Mouse (Mus musculus): ENCODE data around the gene Gm609.

Gene Gm609

DNA sequence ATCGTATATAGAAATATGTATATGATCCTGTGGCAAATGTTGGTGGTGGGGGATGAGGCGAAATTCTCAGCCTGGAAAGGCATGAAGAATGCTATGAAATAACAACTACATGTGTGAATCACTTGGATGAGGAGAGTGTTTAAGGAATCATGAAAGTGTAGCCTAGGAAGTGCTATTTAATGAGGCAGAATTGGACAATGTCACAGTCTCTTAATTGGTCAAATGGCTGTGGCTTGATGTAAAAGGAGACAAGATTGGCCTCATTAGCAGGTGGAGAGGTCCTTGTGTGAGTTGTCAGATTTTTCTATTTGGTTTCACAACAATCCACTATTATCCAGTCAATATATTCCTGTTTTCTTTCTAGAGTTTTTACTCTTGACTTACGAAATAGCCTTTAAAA lies 101.1 kb downstream of the Gm609 start:
- DNase-seq, result no peak

DNA sequence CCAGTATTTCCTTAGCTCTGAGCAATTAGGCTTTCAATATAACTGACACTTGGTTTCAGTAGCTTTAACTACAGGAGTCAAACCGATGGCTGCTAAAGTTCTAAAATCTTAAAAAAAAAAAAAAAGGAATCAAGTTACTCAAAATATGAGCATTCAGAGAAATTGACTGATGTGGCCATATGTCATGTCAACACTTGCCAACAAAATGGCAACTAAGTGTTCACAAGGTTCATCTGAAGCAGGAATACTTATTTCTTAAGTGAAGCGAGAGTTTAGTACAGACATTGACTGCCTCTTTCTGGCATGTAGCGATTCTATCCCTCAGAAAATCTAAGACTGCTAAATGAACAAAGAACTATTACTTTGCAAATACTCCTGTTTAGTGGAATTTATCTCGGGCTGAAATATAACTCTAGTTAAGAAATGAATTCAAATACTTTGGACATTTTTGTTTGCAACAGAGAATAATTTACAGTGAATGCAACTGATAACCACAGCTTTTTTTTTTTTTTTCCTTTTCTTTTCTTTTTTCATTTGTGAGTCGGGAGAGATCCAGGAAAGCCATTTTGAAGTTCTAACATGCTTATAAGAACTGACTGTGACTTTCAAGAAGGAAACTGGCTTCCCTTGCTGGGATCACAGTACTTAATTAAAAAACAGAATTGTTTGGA lies 102.3 kb downstream of the Gm609 start:
- no peak for DNase-seq

DNA sequence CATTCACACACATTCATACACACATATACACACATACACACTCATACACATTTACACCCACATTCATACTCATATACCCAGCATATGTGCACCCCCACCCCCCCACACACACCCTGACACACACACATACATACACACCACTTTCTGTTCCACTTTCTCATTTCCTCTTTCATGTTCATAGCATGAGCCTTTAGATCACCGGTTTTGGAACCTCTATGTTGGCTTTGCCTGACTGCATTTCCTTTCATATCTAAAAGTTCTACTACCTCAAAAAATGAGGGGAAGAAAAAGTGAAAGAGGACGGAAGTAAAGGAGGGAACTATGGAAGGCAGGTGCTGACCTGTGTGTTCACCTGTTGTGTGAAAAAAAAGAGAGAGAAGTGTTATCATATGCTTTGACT lies 102.9 kb downstream of the Gm609 start:
- no peak for DNase-seq

DNA sequence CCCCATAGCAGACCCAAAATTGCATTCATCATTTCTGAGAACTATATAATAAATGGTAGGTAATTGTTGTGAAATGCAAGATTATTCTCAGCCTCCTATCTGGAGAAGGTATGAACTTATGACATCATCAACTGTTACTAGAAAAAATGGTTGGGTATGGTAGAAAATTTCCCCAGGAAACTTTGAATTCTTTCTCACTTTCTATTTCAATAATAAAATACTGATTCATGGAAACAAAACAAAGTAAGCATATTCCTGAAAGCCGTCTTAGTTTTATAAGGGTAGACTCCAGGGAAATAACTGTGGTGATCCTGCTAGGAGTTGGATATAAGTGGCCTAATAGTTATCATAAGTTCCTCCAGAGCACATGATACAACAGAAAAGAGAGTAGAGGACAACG lies 103.7 kb downstream of the Gm609 start:
- DNase-seq, result no peak

DNA sequence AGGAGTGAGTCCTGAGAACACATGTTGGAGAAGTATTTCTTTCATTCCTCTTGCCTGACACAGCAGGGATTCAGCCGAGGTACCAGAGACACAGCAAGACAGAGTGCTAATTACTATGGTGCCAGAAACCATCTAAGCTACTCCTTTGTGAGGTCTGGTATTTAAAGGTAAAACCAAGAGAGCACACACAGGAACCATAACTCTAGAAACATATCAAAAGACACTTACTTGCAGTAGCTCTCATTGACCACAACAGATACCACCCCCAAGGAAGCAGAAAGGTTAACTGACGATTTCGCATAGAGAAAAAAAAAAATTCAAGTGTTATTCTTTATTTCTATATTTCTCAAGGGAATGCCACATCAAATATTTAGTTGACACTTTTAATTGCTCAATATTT lies 111.0 kb downstream of the Gm609 start:
- no peak for DNase-seq

DNA sequence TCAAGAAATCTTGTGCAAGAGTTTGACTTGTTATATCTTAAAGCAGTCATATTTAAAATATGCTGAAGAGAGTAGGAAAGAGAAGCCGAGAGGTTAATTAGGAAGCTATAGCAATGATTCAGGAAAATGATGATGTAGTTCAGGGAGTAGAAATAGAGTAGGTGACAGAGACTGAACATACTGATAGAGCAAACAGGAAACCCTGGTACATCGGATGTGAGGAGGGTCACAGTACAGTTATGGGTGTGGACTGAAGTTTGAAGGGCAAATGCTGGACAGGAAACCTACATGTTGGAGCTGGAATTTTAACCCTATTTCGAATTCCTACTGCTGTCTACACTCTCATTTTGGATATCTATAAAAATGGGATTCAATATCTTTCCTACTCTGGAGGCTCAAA lies 113.8 kb downstream of the Gm609 start:
- DNase-seq, result no peak

DNA sequence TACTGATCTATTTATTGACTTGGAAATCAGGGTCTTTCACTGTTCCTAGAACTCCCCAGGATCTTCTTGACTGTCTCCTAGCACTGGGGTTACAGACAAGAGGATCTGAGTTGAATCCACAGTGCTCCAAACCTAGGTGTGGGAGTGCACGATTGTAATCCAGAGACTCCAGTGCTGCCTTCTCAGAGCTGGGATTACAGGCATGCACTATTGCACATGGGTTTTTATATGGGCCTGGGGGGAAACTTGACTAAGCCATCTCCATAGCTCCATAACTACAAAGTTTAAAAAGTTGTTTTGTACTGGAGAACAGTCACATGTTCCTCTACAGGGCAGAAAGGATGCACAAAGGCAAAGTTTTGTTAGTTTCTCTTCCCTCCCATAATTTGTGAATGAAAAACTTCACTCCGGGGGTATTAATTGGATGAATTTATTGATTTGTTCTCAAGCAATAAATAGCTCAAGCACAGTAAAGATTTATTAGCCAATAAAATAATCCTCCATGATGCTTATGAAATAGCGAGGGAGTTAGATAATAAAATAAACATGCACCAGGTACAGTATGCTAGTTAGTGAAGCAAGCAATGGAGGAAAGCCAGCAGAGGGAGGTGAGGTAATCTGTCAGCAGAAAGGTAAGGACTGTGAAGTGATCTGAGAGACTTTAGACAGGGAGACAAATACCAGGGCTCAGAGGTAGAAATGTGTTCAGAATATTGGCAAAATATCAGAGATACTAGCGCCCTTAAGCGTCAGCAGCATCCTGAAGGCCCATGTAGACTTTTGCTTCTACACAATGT lies 114.4 kb downstream of the Gm609 start:
- DNase-seq, result no peak

DNA sequence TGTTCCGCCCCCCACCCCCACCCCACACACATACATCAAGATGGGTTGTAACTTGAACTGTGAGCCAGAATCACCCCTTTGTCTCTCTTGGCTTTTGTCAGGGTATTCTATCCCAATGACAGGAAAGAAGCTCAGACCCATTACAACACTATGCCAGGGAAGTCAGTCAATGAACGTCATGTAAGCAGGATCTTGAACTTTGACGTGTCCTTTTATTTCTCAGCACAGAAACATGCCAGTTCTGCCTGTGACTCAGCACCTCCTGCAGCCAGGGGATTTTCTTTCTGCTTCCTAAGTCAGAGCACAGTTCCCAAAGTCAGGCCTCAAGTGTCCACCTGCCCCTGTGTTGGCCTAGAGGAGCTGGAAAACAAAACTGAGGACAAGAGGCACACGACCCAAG lies 115.4 kb downstream of the Gm609 start:
- no peak for DNase-seq

DNA sequence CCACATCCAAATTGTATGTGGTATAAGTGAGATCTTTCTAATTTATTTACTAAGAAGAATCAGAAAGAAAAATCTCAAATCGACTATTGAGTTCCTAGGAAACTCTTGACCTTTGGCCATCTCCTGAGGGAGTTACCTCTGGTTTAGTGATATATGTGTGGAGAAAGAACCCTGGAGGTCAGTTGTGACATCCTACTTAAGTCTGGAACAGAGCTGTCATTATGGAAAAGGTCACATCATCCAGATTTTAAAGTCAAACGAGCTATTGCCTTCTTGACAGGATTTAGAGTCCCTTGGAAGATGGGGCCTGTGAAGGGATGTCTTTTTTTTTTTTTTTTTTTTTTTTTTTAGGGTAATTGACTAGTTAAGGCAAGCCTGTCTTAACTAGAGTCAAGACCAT lies 116.0 kb downstream of the Gm609 start:
- no peak for DNase-seq

DNA sequence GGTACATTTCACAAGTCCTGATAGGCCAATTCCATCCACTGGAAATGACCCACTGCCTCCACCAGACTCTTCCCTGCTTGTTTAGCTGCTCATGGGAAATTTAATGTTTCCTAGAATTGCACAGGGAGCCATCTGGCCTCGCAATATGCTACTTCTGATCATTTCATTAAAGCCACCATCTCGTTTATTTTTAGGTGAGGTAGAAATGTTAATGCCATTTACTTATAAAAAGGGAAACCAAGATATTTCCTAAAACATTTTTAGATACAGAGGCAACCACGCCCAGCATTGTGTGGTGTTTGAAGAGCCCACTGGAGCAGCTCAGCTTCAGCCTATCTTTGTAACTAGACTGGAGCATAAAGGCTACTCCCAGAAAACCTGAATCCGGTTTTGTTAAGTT lies 116.5 kb downstream of the Gm609 start:
- no peak for DNase-seq

DNA sequence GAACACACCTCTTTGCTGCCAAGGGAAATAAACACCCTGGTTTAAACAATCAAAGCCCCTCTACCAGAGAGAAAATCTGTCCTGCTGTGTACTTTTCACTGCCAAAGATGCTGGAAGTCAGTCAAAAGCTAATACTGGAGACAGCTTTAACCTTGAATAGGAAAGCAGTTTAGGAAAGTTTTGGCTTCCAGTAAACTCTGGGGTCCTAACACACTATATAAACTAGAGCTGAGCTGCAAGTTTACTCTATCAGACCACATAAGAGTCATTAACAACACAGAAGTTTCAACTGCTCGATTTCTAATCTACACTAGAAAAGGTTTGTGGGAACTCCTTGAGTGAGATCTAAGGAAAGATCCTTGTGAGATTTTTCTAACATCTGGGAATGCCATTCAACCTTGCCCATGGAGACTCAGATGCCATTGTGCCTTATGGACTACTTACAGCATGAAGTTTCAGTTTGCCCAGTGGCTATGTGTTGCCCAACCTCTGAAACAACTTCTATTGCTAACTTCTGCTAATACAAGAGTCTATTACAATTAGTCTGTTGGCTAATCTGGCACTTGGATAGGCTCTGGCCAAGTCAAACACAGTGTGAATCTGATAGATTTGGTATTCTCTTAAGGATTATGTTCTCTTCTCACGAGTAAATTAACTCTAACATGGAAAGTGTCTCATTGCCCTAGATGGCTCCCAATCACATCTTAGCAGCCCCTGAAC lies 117.1 kb downstream of the Gm609 start:
- DNase-seq, result no peak

DNA sequence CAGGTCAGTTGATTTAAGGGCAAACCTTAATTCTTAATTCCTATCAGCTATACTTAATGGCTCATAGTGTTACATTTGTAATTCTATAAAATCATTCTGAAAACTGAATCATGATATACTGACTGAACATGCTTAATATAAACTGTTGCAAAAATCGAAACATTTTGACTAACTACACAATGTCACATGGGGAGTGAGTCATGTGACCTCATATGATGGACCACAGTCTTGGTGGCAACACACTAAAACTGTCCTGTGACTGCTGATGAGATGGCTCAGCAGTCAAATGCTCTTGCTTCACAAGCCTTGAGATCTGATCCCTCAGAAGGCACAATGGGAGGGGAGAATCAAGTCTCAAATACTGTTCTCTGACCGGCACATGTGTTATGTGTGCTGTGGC lies 118.7 kb downstream of the Gm609 start:
- DNase-seq, result no peak

DNA sequence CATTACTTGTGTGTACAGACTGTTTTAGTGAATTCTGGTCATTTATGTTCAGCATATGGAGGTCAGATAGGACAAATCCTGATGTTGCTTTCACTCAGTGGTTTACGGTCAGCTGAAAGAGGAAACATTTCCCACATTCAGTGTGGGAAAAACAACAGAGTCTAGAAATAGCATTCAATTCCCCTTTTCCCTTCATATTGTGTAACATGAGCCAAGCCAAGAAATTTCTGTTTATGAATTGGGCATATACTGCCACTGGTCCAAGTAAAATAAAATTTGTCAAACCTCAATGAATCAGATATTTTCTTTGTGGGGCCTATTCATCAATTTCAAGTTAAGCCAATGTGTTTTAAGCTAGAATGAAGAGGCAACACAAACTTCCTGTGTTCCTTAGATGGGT lies 121.7 kb downstream of the Gm609 start:
- no peak for DNase-seq

DNA sequence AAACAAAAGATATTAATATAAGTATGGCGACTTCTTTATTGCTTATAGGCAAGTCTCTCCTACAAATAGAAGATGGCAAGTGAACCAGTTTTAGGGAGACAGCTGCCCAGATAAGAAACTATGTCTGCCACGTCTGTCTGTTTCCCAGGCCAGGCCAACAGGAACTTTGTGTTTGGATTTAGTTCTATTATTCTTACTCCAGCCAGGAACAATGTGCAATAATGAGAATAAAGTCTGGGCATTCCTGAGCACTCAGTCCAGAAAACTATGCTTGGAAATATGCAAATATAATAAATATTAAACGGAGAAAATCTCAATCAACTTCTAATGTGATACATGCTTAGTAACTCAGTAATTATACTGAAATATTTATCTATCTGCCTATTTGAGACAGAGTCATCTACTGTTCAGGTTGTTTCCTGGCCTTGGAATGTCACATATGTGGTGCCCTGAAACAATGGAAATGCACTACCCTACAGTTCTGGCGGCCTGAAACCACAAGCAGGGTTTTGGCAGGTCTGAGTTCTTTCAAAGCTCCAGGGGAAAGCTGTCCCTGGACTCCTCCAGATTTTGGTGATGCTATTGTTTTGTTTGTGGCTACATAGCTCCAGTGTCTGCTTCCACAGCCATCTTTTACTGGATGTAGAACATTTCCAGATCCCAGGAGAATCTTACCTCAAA lies 123.3 kb downstream of the Gm609 start:
- DNase-seq, result no peak

DNA sequence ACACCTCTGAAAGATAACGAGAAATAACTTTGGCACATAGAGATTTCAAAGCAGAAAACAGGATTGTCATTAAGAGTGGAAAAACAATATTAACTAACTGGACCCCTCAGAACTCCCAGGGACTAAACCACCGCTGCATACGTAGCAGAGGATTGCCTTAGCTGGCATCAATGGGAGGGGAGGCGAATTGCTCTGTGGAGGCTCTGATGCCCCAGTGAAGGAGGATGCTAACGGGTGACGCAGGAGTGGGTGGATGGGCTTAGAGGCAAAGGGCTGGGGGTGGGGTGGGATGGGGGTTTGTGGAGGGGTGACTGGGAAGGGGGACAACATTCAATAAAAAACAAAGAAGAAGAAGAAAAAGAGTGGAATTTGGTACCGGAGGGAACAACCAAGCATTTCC lies 126.7 kb downstream of the Gm609 start:
- DNase-seq, result no peak

DNA sequence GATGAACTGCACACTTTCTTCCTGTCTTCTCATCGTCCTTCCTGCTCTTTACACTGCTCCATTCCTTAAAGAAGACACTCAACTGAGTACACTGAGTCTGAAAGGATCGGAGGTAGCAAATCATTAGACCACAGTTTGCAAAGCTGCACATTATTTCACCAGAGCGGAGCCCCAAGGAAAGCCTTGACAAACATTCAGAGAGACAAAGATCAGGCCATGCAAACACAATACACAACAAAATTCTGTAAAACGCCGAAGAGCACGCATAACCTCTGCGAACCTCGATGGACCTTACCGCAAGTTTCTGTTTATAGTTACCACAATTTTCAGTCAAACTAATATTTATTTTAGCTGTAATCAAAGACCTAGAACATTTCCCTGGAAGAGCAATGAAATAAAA lies 127.4 kb downstream of the Gm609 start:
- no peak for DNase-seq

DNA sequence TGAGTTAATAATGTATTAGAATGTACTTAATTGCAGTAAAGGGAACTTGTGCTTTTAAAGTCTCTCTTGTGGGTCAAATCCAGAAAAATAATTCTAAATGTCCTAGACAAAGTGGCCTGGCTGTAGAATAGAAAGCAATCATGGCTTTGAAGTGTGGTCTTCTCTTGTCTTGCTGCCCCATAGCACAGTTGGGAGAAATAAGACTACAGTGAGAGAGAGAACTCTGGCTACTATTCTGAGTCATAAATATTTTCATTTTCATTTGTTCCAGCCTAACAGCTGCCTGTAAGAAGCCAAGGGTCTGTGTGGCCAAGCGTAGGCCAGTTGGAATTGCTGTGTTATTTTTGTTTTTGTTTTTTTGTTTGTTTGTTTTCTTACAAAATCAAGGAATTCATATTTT lies 128.1 kb downstream of the Gm609 start:
- no peak for DNase-seq

DNA sequence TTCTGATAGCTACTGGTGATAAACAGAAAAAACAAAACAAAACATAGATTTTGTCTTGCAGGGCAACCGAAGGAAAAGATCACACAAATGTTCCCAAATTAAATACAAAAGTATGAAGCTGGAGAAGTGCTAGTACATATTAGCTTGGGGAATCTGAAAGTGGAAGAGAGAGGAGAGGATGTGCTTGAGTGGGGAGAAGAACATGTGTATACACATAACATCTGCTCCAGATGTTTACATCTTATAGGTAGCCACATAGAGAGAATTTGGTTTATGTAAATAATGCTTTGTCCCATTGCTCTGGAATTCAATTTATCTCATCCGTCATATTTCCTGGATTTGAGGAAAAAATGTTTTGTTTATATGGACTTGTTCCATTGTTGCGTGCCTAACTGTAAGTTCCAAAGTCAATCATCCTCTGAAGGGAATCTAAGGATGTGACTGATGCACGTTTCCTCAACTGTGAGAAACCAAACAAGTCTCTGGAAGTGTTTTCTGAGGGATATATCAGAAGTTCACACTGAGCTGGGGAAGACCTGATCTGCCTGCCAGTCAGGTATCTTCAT lies 129.2 kb downstream of the Gm609 start:
- no peak for DNase-seq
